Mouse (Mus musculus) urinary bladder, postnatal 10 days (tissue): Measurements from ENCODE around the gene Itgb3bp.

ENCODE experiments used
- DNase-seq: peaks from one replicate; pipeline ENCODE4 v3.0.0; 2022; ENCODE audit warnings: low spot score

Gene Itgb3bp

GRCm38 (mm10) chr4:99931807-99932206 lies 2.2 kb upstream of the Itgb3bp start:
- no peak for DNase-seq

GRCm38 (mm10) chr4:99931240-99931580 lies 1.6 kb upstream of the Itgb3bp start:
- DNase-seq = no peak

GRCm38 (mm10) chr4:99930518-99931239 lies 1.1 kb upstream of the Itgb3bp start:
- no peak for DNase-seq

- peak; percentile 22 for DNase-seq
Observed at GRCm38 (mm10) chr4:99929149-99929612, 432 bp downstream of the Itgb3bp start, which contains the start of gene Pgm1. Gene Pgm1 (plus strand): TSS chr4:99929414.

GRCm38 (mm10) chr4:99928521-99928920 lies 1.1 kb downstream of the Itgb3bp start:
- no peak for DNase-seq

- no peak for DNase-seq
Observed at GRCm38 (mm10) chr4:99926380-99926779, 3.2 kb downstream of the Itgb3bp start.

- DNase-seq = no peak
Observed at GRCm38 (mm10) chr4:99913894-99914451, 15.6 kb downstream of the Itgb3bp start.

GRCm38 (mm10) chr4:99882405-99882804 lies 47.2 kb downstream of the Itgb3bp start:
- no peak for DNase-seq

- DNase-seq = no peak
Observed at GRCm38 (mm10) chr4:99881882-99882281, 47.7 kb downstream of the Itgb3bp start.

GRCm38 (mm10) chr4:99829094-99830073 lies 100.2 kb downstream of the Itgb3bp start, which contains the start of gene Efcab7:
Gene Efcab7 (plus strand): TSS chr4:99829198.
- peak; percentile 33 for DNase-seq

- DNase-seq = no peak
Observed at GRCm38 (mm10) chr4:99828739-99829093, 100.9 kb downstream of the Itgb3bp start.

- DNase-seq = no peak
Observed at GRCm38 (mm10) chr4:99828337-99828736, 101.3 kb downstream of the Itgb3bp start.

- DNase-seq = no peak
Observed at GRCm38 (mm10) chr4:99816697-99817460, 112.7 kb downstream of the Itgb3bp start.

GRCm38 (mm10) chr4:99792365-99792764 lies 137.2 kb downstream of the Itgb3bp start:
- no peak for DNase-seq

GRCm38 (mm10) chr4:99773041-99773440 lies 156.6 kb downstream of the Itgb3bp start:
- no peak for DNase-seq

GRCm38 (mm10) chr4:99770555-99770954 lies 159.1 kb downstream of the Itgb3bp start:
- DNase-seq = no peak

- DNase-seq = no peak
Observed at GRCm38 (mm10) chr4:99766753-99767152, 162.9 kb downstream of the Itgb3bp start.

GRCm38 (mm10) chr4:99766303-99766702 lies 163.3 kb downstream of the Itgb3bp start:
- DNase-seq = no peak

GRCm38 (mm10) chr4:99752426-99752825 lies 177.2 kb downstream of the Itgb3bp start:
- no peak for DNase-seq

- no peak for DNase-seq
Observed at GRCm38 (mm10) chr4:99739836-99740235, 189.8 kb downstream of the Itgb3bp start.

GRCm38 (mm10) chr4:99725914-99726451 lies 203.6 kb downstream of the Itgb3bp start:
- no peak for DNase-seq
